Mouse (Mus musculus) MN1 (cell line): Measurements from ENCODE around the gene Entpd8.

Experiments used
- DNase-seq: peaks from one replicate; pipeline ENCODE4 v3.0.0-alpha.2; 2016; ENCODE audit warnings: low spot score

The Entpd8 gene

DNA sequence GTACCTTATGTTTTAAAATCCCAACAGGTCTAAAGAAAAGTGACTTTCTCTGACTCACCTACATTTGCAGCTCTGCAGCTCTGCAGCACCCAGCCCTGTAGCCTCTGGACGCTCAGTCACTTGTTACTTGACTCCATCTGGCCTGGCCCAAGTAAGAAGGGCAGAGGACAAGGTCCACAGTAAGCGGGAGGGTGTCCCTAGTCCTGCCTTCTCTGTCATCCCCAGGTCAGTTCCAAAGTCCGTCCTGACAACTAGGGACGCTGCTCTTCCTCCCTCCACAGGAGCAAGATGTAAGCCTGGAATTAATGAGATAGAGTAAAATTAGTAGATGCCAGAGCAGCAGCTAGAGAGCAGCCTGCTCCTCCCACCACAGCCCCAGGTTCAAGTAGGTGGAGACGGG is at the start of gene Entpd8:
Entpd8 (plus strand) TSS at position 229 of the 400 bp plus-strand sequence.
- DNase-seq, result no peak

DNA sequence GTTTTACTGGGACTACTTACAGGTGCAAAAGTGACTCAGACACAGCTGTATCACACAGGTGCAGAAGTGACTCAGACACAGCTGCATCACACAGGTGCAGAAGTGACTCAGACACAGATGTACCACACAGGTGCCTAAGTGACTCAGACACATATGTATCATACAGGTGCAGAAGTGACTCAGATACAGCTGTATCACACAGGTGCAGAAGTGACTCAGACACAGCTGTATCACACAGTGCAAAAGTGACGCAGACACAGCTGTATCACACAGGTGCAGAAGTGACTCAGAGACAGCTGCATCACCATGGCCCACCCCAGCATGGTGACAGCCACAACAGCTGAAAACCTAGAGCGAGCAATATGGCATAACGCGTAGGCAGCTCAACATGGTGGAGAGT is 45.1 kb upstream of the Entpd8 start:
- no peak for DNase-seq

DNA sequence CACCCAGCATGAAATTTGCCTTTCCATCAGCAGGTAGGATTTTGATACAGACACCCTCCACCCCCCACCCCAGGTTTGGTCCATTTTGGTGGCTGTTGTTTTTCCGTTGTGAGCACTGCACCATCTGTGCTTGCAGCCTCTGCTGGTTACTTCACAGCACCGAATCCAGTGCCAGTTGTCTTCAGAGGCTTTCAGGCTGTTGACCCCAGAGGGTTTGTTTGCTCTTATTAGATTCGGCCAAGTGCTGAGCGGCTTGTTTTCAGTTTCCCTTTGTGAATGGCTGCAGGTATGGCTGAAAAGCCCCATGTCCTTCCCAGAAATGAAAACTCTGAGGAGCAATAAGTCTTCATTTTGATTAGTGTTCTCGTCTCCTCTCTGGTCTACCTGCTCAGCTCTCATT is 40.0 kb upstream of the Entpd8 start:
- DNase-seq, result no peak

DNA sequence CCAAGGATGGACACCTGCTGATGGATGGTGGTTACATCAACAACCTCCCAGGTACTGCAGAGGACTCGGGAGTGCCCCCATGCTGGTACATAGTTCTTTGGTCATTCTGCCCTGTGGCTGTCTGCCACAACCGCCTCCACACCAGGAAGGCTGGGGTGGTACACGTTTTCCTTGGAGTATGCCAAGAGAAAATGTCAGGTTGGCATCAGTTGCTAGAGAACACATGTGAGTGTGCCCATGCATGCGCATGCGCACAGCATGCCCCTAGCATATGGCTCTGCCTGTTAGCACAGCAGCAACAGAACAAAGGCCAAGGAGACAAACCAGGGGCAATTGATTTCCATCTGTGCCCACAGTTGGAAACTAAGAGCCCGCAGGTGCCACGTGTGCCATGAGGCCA is 29.2 kb upstream of the Entpd8 start:
- no peak for DNase-seq

DNA sequence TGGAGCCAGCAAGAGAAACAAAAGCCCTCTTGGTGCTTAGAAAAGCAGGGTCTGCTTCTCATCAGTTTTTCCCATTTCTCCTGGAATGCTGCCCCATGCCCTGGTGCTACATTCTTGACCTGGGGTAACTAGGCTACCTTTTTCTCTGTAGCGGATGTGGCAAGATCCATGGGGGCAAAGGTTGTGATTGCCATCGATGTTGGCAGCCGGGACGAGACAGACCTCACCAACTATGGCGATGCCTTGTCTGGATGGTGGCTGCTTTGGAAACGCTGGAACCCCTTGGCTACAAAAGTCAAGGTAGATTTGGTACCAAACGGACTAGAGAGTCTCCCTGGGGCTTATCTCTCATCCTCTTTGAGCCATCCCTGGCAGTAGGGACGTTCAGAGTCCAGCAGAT is 28.7 kb upstream of the Entpd8 start:
- DNase-seq, result no peak

DNA sequence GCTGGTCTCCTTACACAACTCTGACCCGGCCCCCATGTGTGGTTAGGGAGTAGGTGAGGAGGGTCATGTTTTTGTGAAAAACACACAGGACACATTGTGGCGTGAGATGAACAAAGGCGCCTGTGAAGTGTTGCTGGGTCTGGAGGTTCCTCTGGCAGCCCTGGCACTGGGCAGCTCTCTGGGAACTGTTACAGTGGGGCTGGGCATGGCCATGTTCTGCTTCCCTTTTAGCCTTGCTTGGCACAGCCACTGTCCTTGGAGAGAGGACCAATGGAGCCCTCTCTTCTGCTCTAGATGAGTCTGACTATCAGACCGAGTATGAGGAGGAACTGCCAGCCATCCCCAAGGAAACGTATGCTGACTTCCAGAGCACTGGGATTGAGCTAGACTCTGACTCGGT is 27.0 kb upstream of the Entpd8 start:
- DNase-seq, result no peak

DNA sequence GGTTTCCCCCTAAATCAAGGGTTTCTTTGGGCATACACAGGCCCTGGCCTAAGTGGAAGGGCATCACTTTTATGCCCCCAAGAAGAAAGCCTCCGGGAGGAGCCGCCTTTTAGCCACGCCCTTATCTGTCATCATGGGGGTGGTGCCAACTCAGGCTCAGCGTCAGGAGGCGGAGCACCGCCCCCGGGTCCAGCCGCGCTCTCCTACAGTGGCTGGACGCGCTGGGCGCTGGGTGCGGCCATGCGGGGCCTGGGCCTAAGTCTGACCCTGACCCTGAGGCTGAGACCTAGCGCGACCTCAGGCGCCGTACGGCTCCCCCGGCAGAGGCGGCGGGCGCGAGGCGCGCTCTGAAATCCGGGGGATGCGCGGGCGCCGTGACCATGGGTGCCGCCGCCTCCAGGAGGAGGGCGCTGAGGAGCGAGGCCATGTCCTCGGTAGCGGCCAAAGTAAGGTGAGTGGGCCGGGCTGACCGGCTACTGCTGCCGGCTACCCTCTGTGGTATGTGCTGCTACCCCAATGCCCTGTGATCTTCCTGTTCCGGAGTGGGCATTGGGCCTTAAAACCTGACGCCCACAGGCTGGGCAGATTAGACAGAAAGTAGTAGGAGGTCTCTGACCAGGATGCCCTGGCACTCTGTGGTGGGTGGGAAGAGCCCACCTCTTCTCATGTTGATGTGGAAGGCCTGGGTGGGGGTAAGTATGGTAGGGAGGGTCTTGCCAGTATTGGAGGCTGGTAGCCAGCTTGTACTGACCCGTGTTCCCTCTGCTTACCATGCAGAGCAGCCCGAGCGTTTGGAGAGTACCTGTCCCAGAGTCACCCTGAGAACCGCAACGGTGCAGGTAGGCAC is 25.7 kb upstream of the Entpd8 start, which contains the start of gene Nsmf:
Nsmf (plus strand) TSS at position 135 of the 847 bp plus-strand sequence.
- DNase-seq, result peak; percentile 79

DNA sequence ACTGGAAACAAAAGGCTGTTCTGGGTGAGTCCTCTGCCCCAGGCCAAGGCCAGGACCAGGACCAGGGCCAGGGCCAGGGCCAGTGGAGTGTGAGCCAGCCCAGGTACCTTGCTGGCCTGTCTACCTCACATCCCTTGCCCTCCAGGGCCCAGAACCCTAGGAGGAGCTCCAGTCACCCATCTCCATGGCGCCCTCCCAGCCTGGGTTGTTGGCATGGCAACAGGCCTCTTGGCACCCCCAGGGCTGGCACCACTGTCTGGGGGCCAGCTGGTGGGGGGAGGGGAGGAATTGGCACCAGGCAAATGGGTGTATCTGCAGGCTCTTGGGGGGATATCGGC is 25.1 kb upstream of the Entpd8 start:
- peak; percentile 51 for DNase-seq

DNA sequence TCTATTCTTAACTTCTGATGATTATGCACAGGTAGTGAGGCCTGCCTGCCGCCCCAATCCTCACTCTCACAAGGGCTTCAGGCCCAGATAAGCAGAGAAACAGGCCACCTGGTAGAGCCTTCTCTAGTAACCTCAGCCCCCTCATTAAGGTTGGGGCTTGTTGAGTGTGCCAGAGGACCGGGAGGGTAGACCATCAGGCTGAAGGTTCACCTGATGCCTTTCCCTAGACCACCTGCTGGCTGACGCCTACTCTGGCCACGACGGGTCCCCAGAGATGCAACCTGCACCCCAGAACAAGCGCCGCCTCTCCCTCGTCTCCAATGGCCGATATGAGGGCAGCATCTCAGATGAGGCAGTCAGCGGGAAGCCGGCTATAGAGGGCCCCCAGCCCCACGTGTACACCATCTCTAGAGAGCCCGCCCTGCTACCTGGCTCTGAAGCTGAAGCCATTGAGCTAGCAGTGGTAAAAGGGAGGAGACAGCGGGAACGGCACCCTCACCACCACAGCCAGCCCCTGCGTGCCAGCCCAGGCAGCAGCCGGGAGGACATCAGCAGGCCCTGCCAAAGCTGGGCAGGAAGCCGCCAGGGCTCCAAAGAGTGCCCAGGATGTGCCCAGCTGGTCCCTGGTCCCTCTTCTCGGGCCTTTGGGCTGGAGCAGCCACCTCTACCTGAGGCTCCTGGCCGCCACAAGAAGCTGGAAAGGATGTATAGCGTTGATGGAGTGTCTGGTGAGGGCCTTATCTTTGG is 24.5 kb upstream of the Entpd8 start:
- DNase-seq, result no peak

DNA sequence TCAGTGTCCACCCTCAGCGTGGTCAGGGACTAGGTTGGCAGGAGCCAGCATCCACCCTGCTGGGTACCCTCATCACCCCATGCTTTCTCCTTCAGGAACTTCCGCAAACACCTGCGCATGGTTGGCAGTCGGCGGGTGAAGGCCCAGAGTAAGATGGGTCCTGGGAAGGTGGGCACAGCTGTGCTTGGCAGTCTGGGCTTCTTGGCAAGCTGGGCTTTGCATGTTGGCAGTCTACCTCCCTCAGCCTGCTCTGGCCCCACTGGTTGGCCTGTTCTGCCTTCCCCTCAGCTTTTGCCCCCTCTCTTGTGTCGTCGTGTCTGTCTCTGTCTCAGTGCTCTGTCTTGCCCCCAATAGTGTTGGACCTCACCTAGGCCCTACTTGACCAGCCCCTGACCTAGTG is 21.2 kb upstream of the Entpd8 start:
- DNase-seq, result no peak

DNA sequence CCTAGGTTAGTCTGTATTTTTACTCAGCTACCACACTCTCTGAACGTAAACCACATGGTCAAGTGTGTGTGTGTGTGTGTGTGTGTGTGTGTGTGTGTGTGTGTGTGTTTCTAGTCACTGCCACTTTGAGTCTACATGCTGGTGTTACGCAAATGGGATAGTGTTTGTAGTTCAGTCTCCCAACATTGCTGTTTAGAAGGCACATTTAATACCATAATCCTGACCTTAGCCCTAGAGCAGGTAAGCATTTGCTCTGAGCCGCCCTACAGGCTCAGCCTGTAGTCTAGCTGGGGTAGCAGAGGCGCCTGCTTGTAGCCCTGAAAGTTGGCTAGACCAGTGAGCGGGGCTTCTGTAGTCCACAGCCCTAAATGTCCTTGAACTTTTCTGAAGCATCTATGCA is 16.6 kb upstream of the Entpd8 start:
- no peak for DNase-seq

DNA sequence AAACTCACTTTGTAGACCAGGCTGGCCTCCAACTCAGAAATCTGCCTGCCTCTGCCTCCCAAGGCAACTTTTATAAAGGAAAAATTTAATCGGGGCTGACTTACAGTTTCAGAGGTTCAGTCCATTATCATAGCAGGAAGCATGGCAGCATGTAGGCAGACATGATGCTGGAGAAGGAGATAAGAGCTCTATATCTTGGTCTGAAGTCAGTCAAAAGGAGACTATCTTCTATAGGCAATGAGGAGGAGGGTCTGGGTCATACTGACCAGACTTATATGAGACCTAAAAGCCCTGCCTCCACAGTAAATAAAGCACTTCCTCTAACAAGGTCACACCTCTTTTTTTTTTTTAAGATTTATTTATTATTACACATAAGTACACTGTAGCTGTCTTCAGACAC is 15.8 kb upstream of the Entpd8 start:
- DNase-seq, result no peak

DNA sequence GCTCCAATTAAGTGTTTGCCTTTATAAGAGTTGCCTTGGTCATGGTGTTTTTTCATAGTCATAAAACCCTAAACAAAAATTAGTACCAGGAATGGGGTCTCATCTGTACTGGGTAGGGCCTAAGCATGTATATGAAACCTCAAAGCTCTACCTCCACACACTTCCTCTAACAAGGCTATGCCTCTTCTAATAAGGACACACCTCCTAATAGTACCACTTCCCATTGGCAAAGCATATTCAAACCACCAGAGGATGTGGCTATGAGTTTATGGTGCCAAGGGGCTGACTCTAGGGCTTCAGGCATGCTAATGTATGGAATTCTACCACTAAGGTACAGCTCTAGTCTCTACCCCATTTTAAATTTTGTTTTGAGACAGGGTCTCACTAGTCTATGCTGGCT is 14.6 kb upstream of the Entpd8 start:
- no peak for DNase-seq

DNA sequence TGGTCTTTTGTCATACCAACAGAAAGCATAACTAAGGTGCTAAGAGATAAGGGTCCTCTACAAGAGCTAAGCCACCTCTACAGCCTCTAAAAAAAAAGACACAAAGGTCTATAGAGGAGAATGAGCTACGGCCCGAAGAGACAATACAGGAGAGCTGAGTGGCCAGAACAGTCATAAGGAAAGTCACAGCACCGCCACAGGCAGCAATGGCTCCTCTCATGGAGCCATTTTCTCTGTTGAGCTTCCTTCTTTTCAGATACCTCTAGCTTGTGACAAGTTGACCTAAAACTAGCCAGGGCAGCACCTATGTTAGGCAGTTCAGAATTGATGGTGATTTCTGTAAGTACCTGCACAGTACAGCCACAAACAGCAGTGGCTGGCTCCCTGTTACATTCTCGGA is 13.6 kb upstream of the Entpd8 start:
- no peak for DNase-seq

DNA sequence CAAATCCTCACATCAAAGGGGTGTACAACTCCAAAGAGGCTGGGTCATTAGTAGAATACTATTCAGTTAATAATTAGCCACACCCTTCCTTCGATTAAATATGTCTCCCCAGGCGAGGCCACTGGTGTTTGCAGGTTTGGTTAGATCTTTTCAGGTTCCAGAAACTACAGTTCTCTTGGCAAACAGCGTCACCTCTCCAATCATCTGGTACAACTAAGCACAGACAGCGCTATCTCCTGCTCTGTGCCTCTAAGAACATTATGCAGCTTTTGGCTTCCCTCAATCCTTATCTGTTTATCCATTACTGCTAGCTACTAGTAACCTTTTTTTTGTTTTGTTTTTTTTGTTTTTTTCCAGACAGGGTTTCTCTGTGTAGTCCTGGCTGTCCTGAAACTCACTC is 10.6 kb upstream of the Entpd8 start:
- DNase-seq, result no peak

DNA sequence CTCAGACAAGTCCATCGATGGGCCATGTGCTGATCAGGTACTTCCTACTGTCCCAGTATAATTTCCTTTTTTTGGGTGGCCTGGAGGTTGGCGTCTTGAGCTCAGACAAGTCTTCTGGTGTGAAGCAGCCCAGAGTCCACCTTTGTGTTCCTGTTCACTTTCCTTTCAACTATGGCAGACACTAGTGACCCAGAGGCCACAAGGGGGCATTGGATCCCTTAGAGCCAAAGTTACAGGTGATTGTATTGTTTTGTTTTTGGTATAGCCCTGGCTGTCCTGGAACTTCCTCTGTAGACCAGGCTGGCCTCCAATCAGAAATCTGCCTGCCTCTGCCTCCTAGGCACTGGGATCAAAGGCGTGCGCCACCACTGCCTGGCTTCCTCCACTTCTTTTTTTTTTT is 7.7 kb upstream of the Entpd8 start:
- DNase-seq, result no peak

DNA sequence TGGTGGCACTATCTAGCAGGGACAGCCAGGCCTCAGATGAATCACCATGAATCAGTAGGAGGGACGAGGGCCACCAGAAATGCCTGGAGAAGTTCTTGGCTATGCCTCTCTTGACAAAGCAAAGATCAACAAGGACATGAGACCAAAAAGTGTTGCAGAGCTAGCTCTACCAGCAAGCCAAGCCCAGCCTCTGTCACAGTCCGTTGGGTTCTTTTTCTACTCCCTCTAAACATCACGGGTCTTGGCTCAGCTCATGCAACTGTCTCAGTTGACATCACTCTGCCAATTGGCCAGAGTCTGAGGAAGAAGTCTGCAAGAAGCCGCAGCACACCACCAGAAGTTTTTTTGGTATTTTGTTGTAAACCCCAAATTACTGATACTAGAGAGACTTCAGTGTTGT is 4.6 kb upstream of the Entpd8 start:
- DNase-seq, result no peak

DNA sequence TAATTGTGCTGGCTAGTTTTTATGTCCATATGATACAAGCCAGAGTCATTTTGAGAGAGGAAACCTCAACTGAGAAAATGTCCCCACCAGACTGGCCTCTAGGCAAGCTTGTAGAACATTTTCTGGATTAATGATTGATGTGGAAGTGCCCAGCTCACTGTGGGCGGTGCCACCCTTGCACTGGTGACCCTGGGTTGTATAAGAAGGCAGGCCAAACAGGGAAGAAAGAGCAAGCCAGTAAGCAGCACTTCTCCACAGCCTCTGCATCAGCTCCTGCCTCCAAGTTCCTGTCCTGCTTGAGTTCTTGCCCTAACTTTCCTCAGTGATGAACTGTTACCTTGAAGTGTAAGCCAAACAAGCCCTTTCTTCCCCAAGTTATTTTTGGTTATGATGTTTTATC is 1.1 kb upstream of the Entpd8 start:
- no peak for DNase-seq

DNA sequence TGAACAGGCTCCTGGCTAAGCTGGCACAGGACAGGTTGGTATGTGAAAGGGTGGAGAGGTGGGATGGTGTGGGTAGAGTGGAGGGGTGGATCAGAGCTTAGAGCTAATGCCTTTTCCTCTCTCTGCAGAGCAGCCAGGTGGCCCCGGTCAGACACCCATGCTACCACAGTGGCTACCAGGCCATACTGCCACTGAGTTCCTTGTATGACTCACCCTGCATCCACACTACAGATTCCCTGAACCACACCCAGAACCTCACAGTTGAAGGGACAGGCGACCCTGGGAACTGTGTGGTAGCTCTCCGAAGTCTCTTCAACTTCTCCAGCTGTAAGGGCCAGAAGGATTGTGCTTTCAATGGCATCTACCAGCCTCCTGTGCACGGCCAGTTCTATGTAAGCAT is 3.6 kb downstream of the Entpd8 start:
- DNase-seq, result no peak

DNA sequence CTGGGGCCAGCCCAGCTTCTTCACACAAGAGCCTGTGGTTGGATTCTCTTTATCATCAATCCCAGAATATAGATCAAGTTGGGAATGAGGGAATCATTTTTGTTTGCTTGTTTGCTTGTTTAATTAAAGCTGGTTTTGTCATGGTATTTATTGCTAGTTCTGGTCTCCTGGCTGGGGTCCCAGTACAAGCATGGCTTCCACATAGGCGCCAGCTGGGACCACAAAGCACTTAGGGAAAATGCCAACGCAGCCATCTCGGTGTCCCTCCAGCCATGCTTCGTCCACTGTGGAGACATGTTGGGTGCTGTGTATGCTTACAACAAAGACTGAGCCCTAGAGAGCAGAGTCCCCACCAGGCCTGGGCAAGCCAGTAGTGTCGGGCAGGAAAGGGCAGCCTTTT is 5.5 kb downstream of the Entpd8 start:
- DNase-seq, result no peak

DNA sequence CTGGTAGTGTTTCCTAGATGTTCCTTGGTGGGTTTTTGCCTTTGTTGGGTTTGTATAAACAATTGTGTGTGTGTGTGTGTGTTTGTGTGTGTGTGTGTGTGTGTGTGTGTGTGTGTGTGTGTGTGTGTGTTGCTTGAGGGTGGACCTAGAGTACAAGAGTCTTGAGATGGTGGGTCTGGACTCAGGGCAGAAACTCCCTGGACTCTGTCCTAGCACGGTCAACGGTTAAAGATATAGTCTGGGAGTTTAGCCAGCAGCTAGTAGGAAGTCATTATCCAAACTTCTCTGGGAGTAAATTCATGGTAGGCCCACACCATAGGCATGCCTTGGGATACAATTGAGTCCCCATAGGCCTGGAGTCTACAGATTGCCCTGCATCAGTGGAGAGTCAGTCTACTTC is 7.7 kb downstream of the Entpd8 start:
- no peak for DNase-seq

DNA sequence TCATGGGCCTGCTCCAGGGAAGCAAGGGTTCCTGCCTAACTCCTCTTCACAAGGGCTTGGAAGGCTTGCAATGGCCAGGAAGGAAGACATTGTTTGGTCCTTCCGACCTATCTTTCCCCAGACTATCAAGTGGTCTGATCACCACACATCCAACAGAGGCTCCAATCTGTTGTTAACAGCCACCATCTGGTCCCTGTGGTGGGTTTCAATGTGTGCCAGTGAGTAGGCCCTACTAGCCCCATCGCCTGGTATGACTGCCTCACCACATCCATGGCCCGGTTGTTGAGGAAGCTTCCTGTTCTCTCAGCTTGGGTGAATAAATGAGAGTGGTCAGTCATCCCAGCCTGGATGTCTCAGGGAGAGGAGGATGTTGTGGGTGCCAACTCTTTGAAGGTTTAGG is 8.5 kb downstream of the Entpd8 start:
- DNase-seq, result no peak

DNA sequence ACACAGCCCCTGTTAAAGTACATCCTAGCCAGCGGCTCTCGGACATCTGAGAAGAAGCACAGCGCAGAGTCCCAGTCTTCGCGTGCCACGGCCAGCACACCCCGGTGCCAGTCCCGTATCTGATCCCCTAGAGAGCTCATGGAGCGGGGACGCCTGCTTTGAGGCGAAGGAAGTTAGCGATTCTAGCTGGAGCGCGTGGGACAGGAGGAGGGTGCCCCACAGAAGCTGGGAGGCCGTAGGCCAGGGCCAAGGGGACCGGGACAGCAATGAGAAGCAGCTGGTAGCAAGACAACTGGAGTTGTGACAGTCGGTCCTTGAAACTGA is 14.6 kb downstream of the Entpd8 start:
- DNase-seq, result no peak
